Mouse (Mus musculus) layer of hippocampus, adult 9-11 months (tissue): ENCODE data around the gene Ascc3.

ENCODE experiments used
- DNase-seq: peaks from one replicate; pipeline ENCODE4 v3.0.0; 2022

The Ascc3 gene

GRCm38 (mm10) chr10:50592355-50593293 is at the start of gene Ascc3:
Ascc3 (plus strand) TSS chr10:50592669.
- DNase-seq = peak; percentile 92

GRCm38 (mm10) chr10:50584721-50585120 is 7.7 kb upstream of the Ascc3 start:
- DNase-seq = no peak

GRCm38 (mm10) chr10:50586556-50586955 is 5.9 kb upstream of the Ascc3 start:
- DNase-seq = no peak

GRCm38 (mm10) chr10:50593371-50593770 is 902 bp downstream of the Ascc3 start:
- no peak for DNase-seq

GRCm38 (mm10) chr10:50595340-50595739 is 2.9 kb downstream of the Ascc3 start:
- no peak for DNase-seq

- no peak for DNase-seq
Measured at GRCm38 (mm10) chr10:50604919-50605318, 12.4 kb downstream of the Ascc3 start.

- no peak for DNase-seq
Measured at GRCm38 (mm10) chr10:50613840-50614239, 21.4 kb downstream of the Ascc3 start.

- no peak for DNase-seq
Measured at GRCm38 (mm10) chr10:50625874-50626273, 33.4 kb downstream of the Ascc3 start.

- no peak for DNase-seq
Measured at GRCm38 (mm10) chr10:50639607-50640006, 47.1 kb downstream of the Ascc3 start.

- DNase-seq = no peak
Measured at GRCm38 (mm10) chr10:50650612-50651011, 58.1 kb downstream of the Ascc3 start.

- no peak for DNase-seq
Measured at GRCm38 (mm10) chr10:50653551-50653950, 61.1 kb downstream of the Ascc3 start.

GRCm38 (mm10) chr10:50657352-50657751 is 64.9 kb downstream of the Ascc3 start:
- DNase-seq = no peak

GRCm38 (mm10) chr10:50671517-50671916 is 79.0 kb downstream of the Ascc3 start:
- peak; percentile 27 for DNase-seq

GRCm38 (mm10) chr10:50690324-50690723 is 97.9 kb downstream of the Ascc3 start:
- DNase-seq = no peak

GRCm38 (mm10) chr10:50698836-50699433 is 106.5 kb downstream of the Ascc3 start:
- DNase-seq = no peak

GRCm38 (mm10) chr10:50701736-50702135 is 109.3 kb downstream of the Ascc3 start:
- no peak for DNase-seq

- DNase-seq = no peak
Measured at GRCm38 (mm10) chr10:50702361-50702760, 109.9 kb downstream of the Ascc3 start.

GRCm38 (mm10) chr10:50704202-50704601 is 111.7 kb downstream of the Ascc3 start:
- peak; percentile 48 for DNase-seq

- DNase-seq = no peak
Measured at GRCm38 (mm10) chr10:50704898-50705297, 112.4 kb downstream of the Ascc3 start.

GRCm38 (mm10) chr10:50711286-50711685 is 118.8 kb downstream of the Ascc3 start:
- DNase-seq = no peak

- no peak for DNase-seq
Measured at GRCm38 (mm10) chr10:50711765-50712164, 119.3 kb downstream of the Ascc3 start.

- DNase-seq = peak; percentile 8
Measured at GRCm38 (mm10) chr10:50733459-50733858, 141.0 kb downstream of the Ascc3 start.

GRCm38 (mm10) chr10:50762069-50762468 is 169.6 kb downstream of the Ascc3 start:
- DNase-seq = no peak

- DNase-seq = no peak
Measured at GRCm38 (mm10) chr10:50762984-50763383, 170.5 kb downstream of the Ascc3 start.
